Mouse (Mus musculus): Measurements from ENCODE around the gene Ttll10.

The Ttll10 gene

DNA sequence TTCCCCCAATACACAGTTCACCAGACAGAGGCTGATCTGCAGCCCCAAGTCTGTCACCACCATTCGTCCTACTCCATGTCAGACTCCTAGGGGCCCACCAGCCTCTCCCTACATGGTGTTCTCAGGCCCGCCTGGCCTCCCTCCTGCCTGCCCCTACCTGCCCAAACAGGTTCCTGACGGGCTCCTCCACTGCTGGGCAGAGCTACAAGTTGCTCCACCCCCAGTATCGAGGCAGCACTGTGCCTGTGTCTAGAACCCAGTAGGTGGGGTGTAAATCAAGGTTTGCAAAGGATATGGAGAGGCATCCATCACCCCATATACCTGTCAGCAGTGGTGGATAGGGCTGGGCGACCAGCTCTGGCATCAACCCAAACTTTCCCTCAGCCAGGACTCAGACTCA is at the start of gene Ttll10:
TSS of gene Ttll10 (minus strand) at position 154 of the 400 bp plus-strand sequence.
- no peak for DNase-seq

DNA sequence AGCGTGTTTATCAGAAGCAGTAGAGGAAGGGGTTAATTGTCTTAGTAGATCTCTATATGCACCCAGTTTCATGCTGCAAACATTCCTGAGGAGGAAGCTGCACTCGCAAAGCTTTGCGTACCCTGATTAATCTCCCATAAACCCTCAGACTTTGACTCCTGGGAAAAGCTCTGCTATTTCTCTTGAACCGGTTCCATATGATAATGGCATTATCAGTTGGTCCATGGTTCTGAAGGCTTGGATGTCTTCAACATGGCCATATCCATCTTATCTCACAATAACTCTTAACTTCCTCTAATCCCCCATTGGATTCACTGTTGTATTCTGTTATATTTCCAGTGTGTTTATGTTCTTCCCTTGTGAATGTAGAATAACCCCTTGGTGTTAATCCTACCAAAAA is 44.1 kb upstream of the Ttll10 start:
- DNase-seq: no peak

DNA sequence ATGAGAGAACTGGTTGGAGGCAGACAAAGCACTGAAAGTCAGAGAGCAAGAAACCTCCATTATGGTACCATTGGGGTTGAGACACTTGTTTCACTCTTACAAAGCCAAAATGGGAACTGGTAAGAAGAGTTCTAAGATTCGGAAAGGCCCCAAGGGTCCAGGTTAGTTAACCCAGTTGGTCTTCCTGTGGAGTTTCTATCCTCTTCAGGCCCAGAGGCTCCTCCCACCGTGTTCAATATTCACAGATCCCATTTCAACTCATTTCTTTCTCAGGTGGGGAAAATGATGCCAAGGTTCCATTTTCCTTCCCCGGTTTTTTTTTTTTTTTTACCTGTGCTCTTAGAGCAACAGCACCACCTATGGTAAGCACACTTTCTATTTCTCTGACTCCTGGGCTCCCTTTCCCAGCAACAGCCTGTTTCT is 42.3 kb upstream of the Ttll10 start:
- no peak for DNase-seq

DNA sequence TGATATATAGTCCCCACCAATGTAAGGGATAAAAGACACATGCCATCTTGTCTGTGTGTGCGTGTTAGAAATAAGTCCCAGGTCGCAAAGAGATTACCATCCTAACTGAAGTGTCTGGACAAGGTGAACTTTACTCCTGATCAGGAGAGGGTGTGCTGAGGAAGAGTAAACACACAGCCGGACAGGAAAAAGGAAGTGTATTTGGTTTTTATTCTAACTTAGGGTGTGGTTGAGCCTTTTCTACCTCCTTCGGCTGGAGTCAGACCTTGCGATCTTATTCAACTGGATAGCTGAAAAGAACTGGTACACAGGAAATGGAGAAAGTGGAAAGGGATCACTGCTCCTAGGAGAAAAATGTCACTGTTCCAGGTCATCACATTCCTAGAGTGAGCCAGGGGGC is 41.3 kb upstream of the Ttll10 start:
- DNase-seq: no peak

DNA sequence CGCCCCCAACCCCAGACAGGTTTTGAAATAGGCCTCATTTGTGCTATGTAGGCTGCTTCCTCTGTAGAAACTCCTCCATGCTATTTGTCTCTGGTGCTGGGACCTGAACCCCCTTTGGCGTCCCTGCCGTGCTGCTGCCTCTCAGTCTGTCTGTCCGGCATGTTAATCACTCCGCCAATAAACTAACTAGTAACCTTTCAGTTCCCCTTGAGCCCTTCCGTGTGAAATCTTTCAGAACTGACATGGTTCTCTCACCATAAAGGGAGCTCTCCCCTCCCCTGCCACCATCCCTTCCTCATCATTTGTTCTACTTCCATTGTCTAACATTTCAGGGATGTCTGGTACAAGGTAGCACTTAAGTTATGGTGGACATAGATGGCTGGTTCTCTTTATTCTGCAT is 40.2 kb upstream of the Ttll10 start:
- DNase-seq: no peak

DNA sequence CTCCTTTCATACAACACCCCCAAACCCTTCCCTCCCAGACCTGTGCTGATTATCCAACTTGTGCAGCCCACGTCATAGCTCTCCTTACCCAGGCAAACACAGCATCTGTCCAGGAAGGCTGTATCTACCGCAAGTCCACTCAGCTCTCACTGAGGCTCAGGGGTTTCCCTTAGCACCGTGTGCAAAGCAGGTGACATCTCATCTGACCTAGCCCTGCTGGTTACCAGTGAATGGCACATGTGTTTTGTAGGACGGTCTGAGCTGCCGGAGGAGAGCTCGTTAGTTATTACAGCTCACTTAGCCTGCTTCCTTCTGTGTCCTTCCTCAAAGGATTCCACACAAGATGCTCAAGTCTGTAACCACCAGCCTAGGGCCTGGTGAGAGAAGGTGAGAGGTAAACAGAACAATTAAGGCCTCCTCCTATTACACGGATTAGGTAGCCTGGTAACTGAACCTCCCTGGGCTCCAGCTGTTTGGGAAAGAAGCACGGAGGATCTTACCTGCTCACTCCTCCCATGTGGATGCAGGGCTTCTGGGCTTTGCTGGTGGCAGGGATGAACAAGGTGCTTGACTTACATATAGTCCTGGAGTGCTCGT is 38.7 kb upstream of the Ttll10 start:
- no peak for DNase-seq

DNA sequence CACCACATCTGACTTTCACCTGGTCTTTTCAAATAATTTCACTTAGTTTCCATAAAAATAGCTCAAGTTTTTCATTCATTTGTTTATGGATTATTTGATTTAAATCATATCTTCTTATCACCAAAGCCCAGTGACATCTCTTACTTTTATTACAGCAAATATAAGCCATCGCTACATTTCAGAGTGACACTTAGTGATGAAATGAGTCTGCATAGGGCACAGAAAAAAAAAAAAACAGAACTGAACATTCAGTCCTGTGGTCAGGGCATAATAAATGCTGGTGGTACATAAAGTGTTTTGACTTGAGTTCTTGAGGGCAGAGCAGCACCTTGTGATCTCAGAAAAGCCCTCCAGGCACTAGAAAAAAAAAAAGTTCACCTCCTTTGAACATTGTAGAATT is 37.0 kb upstream of the Ttll10 start:
- DNase-seq: no peak

DNA sequence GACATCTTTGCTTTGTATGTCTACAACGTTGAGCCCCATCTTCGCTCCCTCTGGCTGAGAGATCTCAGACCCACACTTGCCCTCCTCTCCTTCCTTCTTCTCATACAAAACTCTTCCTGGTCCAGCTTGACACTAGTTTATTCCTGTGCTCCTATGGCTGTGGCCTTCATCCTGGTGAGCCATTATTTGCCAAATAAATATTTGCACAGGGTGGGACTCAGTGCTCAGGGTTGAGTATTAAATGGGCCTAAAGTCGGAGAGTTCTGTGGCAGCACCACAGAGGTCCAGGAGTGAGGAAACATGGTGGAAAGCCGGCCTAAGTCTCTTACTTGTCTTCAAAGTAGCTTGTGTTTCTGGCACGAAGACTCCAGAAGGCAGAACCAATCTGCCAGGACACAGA is 34.5 kb upstream of the Ttll10 start:
- DNase-seq: no peak

DNA sequence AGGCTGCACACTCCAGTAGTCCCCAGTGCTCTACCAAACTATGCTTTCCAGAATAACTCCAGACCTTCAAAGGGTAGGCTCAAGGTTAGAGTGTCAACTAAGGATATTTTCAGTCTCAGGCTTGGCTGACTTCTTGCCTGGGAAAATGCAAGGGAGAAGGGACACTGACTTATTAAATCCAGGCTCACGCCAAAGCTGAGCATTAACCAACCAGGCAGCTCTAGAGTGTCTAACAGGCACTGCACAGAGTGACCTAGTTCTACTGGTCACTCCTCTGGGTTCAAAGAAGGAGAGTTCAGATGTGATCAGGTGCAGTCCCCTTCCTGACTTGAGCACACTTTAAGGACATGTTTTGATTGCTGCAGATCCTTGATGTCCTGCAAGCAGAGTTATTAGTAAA is 33.6 kb upstream of the Ttll10 start:
- DNase-seq: no peak

DNA sequence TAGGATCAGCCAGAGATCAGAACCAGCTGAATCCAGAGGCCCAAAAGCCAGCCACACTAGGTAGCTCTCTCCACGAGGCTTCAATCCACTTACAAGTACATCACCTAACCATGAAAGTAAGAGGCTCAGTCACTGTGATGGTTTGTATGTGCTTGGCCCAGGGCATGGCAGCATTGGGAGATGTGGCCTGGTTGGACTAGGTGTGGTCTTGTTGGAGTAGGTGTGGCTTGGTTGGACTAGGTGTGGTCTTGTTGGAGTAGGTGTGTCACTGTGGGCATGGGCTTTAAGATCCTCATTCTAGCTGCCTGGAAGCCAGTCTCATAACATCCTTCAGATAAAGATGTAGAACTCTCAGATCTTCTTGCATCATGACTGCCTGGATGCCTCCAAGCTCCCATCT is 32.0 kb upstream of the Ttll10 start:
- no peak for DNase-seq

DNA sequence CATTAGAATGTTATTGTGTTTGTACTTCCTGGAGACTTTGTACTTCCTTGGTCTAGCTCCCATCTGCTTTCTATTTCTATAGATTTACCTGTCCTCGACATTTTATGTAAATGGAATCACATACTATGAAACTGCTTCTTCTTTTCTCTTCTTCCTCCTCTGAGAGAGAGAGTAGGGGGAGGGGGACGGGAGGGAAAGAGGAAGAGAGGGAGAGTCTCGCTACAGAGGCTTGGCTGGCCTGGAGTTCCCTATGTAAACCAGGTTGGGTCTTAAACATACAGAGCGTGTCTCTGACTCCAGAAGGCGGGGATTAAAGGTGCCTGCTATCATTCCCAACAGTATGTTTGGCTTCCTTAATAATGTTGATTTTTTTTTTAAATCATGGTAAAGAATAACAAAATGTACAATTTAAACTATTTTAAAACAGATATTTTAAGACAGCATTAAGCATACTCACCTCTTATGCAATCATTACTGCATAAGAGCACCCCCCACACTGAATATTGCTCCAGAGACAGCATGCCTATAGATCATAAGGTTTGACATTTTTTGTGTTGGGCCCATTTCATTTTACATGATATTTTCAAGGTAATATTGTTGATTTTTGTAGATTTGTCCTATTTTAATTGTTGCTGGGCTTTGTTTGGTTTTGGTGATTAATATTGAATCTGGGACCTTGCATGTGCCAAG is 28.3 kb upstream of the Ttll10 start:
- DNase-seq: no peak

DNA sequence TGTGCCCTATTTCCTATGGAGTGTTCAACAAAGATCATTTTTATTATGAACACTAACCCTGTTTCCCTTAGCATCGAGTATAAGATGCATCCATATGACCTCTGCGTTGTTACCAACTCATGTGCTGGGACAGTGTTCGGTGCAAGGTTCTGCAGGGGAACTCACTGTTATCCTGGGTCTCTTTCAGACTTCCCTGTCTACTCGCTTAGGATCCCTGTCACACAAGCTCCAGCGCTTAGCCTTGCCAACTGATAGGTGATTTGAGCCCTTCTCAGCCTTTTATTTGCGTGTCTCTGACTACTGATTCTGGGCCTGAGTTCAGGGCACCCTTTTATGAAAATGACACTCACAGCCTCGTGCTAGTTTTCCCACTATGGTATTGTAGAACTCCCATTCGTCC is 26.0 kb upstream of the Ttll10 start:
- DNase-seq: no peak

DNA sequence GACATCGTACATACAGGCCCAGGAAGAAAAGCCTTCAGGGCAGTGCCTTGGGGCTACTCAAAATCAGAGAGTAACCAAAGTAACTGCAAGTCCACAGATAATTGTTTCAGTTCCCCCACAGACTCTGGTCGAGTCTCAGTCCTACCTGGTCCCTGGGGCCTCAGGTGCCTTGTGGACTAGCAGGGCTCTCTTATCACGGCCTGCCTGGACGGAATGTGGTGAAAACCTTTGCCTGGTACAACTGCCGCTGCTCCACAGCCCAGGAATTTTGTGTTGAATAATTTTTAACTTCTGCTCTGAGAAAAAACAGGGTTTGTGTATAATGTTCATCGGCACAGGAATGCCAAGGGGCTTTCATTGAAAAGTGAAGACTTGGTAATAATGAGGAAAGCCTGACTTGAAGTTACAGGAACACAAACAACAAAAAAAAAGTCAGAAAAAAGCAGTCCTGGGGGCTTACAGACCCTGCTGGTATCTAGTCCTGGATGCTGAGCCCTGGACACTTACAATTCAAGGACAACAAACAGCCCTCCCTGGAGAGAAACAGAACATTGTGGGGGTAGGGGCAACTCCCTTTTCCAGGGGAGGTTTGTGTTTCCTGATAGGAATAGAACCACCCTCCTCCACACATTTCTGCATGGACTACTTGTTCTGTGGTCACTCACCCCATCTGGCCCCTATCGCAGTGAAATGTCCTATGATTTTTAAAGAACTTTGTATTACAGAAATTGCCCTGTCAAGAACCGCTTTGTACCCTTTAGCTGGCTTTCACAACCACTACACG is 25.1 kb upstream of the Ttll10 start:
- DNase-seq: no peak

DNA sequence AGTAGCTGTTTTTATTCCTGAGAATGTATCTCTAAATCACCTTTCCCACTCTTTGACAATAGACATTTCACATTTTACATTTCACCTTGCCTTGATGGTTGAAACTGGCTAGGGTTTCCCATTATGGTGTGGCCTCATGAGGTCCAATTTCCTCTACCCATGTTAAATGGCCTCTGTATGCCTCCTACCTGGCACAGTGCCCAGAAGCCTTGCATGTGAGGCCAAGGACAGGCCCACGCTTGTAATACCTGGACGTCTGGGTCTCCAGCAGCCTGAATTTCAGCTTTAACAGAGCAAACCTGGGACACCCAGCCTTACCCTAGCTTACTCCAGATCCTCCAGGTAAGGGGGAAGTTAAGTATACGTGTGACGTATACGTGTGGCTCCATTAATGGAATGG is 24.1 kb upstream of the Ttll10 start:
- no peak for DNase-seq

DNA sequence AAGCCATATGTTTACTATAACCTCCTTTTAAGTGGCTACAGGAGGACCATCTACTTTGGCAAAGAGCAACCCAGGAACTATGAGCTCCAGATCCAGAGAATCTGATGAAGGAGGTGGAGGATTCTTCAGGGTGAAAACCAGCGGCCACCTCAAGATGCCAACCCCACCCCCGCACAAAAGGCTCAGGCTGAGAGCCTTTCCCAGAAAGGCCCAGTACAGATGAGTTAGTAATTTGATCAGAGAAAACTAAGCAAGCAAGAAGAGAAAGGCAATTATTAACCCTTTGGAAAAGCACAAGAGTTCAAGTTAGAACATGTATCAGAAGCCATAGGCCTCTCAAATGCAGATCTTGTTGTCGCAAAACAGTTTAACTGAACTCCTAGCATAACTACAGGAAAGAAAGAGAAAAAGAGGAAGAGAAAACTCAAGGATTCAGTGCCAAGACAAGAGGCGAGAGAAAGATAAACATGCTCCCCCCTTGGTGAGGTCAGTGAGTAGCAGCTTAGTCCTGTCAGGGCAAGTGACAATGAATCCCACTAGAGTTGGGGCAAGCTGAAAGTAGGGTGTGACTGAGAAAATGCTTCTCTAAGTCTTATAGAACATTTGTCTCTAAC is 23.5 kb upstream of the Ttll10 start:
- DNase-seq: no peak

DNA sequence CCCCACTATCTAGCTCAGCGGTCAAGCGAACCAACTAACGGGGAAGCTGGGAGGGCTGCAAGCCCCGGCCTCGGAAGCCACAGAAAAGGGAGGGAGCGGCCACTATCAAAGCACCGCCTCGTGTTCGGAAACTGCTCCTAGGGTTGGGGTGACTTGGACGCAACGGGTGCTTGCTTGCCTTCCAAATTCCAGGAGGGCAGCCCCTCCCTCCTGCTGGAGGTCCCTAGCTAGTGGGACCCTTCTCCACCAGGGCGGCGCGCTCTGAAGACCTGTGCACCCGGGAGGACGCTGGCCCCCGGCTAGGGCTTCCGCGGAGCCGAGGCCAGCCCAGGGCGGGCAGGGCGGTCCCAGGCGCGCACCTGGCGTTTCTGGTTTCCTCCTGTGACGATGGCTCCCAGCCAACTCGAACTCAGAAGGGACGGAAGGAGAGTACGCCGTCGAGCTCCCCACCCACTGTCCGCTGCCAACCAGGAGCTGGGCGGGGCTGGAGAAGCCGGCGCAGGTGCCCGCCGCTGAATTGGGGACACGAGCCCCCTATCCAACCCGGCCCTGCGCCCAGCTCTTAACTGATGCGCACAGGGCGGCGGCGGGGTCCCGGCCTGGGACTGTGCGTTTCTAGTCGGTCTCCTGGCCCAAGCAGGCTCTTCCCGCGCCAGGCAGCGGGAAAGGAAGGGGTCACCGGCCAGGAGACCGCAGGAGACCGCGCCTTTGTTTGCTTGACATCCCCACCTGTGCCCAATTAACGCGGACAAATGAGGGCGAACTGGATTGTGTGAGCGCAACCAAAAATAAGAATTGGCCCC is 18.5 kb upstream of the Ttll10 start:
- peak; percentile 50 for DNase-seq

DNA sequence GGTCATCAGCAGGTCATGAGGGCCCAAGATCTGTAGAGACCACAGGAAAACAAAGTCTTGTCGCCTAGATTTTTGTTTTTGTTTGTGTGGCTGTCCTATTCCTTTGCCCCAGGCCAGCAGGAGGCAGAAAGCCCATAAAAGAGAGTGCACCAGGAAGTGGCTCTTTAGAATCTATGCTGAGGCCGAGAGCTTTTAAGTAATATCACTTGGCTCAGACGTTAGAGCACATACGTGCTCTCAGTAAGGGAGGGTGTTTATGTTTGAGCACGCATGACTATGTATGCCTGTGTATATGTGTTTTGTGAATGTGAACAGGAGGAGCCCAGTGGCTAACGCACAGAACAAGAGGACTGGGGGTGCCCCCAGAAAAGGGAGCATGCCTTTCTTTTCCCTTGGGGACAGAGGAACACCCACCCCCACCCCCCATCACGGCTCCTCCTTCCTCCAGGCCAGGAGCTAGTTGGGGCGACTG is 17.7 kb upstream of the Ttll10 start:
- DNase-seq: no peak

DNA sequence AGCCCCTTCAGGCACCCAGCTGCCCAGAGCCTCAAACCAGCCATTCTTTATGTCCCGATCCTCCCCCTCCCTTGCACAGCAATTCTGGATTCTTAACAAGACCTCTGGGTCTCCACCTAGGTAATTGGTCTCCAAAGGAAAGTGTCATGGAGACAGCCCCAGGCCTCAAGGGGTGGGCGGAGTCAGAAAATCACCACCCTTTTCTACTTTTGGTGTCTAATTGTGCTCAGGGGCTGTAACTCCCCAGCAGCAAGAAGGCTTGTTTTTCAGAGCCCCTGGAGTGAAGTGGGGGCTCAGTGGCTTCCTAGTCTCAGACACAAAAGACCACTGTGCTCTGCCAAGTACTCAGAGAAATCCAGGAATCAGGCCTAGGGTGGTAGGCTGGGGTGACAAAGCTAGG is 11.5 kb upstream of the Ttll10 start:
- DNase-seq: no peak

DNA sequence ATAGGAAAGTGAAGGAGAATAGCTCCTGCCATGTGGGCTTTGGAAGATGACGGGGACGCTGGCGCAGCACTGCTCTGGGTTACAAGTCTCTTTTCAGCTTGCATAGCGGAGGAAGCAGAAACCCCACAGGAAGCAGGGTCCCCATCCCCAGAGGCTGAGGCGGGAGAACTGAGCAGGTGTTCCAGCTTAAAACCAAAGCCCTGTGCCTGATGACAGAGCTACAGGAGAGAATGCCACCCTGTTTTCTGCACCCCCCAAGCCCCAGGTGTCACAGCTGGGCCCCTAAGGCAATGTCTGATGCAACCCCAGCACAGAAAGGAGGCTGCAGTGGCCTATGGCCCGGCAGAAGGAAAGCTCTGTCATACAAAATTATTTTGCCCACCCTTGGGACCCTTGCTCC is 11.1 kb upstream of the Ttll10 start:
- DNase-seq: no peak

DNA sequence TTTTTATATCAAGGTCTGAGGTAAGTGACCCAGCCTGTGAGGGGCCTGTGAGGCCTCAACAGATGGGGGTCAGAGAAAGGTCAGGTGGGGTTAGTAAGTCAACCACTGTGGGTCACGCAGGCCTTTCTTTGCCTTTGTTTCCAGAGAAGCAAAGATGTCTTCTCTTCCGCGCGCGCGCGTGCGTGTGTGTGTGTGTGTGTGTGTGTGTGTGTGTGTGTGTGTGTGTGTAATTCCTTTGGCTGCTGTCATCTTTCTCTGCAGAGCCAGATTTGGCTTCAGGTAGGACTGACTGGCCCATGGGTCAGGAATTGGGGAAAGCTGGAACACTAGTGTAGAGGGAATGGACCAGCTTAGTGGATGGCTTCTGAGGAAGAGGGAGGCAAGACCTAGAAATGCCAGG is 10.5 kb upstream of the Ttll10 start:
- no peak for DNase-seq

DNA sequence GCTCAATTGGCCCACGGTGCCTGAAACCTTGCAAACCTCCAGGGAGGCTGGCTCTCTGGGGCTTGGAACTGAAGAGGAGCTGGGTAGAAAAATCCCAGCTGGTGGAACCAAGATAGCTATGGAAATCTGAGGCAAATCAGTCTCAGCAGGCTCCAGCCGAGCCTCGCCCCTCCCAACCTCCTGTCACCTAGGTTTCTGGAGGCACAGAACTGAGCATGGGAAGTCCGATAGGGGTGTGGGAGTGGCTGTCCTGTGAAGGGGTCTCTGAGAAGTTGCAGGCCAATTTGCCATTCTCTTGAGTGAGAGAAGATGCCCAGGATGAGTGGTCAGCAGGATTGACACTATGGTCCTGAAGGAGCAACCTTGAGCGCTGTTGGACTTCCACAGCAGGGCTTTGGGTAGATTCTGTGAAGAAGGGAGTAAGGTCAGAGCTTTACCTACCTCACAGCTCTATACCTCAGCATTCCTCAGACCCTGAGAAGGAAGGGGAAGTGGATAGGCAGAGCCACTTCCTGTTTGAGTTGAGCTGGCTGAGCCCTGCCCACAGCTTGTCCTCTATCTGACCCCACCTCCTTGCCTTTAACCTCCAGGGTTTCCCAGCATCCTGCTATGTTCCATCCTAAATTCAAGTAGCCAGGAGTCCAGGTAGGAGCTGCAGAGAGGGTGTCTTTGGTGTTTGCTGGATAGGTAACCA is 8.2 kb upstream of the Ttll10 start:
- DNase-seq: no peak

Data from cerebellum, adult 11-12 months (tissue).